Mouse (Mus musculus): ENCODE data around the gene Zfp335.

- TF ChIP-seq EP300 (IDR thresholded peaks at IDR 0.05; ENCODE audit: insufficient read depth, low read depth, low read length) = peak; percentile 77; the same call in 1 of the 2 replicates
- peak; percentile 81 for TF ChIP-seq POLR2A (IDR thresholded peaks at IDR 0.05; ENCODE audit: insufficient read depth, low read depth, low read length)
These were observed 37.3 kb downstream of the Zfp335 start for GRCm38 (mm10) chr2:164874239-164874769.
